Mouse (Mus musculus) liver, embryonic 14.5 days (tissue): ENCODE results near the gene Chrd. TPM values are rescaled to one million over a fixed set of nuclear protein-coding genes. Genes with fewer than 3 reads are reported as not detected.

Experiments used
- ATAC-seq: fragments of 200-750 bp; cut with Nextera tagmentation; 2 replicates; pipeline ENCODE4 v1.8.0; 2017; ENCODE audit warnings: moderate number of reproducible peaks, mild to moderate bottlenecking, moderate library complexity; ENCODE audit not compliant: insufficient read depth
- DNase-seq, 3 experiments: peaks; one replicate each; pipeline ENCODE4 v3.0.0-alpha.2; 2012 to 2013; ENCODE audit warnings: low read depth in 3 of 3, low spot score in 3 of 3
- H3K27ac ChIP-seq: fragments of 300-500 bp; sonication (generic); 2 replicates; pipeline ENCODE4 v1.5.1; 2014; ENCODE audit warnings: moderate library complexity, mild to moderate bottlenecking, control low read depth, inconsistent platforms
- H3K27me3 ChIP-seq: fragments of 300-500 bp; sonication (generic); 2 replicates; pipeline ENCODE4 v1.6.1; 2014; ENCODE audit warnings: mild to moderate bottlenecking, low read length, moderate library complexity; ENCODE audit not compliant: control insufficient read depth, insufficient read depth
- H3K36me3 ChIP-seq: fragments of 300-500 bp; sonication (generic); replicated peaks from 2 replicates; pipeline ENCODE4 v1.6.1; 2014; ENCODE audit warnings: low read depth; ENCODE audit not compliant: control insufficient read depth, insufficient read depth
- H3K4me1 ChIP-seq, 2 experiments: fragments of 200-500 bp in 1 of 2; fragments of 300-500 bp in 1 of 2; sonication (generic) in 1 of 2; replicated peaks; 2 replicates each; pipeline ENCODE4 v1.6.1; 2012 to 2014; ENCODE audit warnings: antibody characterized with exemption in 1 of 2, inconsistent platforms in 1 of 2, low read length in 1 of 2; ENCODE audit not compliant: control insufficient read depth in 2 of 2, insufficient read depth in 2 of 2
- H3K4me2 ChIP-seq: fragments of 300-500 bp; sonication (generic); 2 replicates; pipeline ENCODE4 v1.6.1; 2014; ENCODE audit warnings: low read depth, mild to moderate bottlenecking, control low read depth, moderate library complexity
- H3K4me3 ChIP-seq, 2 experiments: fragments of 200-500 bp in 1 of 2; fragments of 300-500 bp in 1 of 2; sonication (generic) in 1 of 2; 2 replicates each; pipeline ENCODE4 v1.5.1; 2012 to 2014; ENCODE audit warnings: low read depth in 2 of 2, low read length in 2 of 2, mild to moderate bottlenecking in 2 of 2, control low read depth in 1 of 2, inconsistent platforms in 1 of 2, moderate library complexity in 1 of 2; ENCODE audit not compliant: insufficient read depth in 1 of 2
- H3K9ac ChIP-seq: fragments of 300-500 bp; sonication (generic); replicated peaks from 2 replicates; pipeline ENCODE4 v1.6.1; 2014; ENCODE audit warnings: mild to moderate bottlenecking, control low read depth, moderate library complexity
- H3K9me3 ChIP-seq: fragments of 300-500 bp; sonication (generic); 2 replicates; pipeline ENCODE4 v1.6.1; 2016; ENCODE audit warnings: low read length, mixed read lengths; ENCODE audit not compliant: control insufficient read depth
- CTCF ChIP-seq: IDR thresholded peaks from 2 replicates; pipeline ENCODE4 v1.5.1; 2016; ENCODE audit warnings: antibody characterized with exemption, low read depth, control low read depth
- EP300 ChIP-seq: IDR thresholded peaks from 2 replicates; pipeline ENCODE4 v1.6.1; 2016; ENCODE audit warnings: antibody characterized with exemption, low read depth
- WGBS: fragments of 180-500 bp; shearing (Covaris S2); extraction: QIAGEN DNeasy Blood & Tissue Kit; methylation state at CpG from one replicate; pipeline ENCODE4 v1.1.7; 2014; ENCODE audit not compliant: insufficient replicate concordance; 5-methylcytosine and 5-hydroxymethylcytosine counted together
- polyA plus RNA-seq, 2 experiments: library from polyadenylated mRNA; depleted of rRNA in 1 of 2; stranded (reverse) in 1 of 2; unstranded in 1 of 2; fragments of >200 nt; fragmentation: Nextera tagmentation in 1 of 2; extraction: Ambion mirVana in 1 of 2; gene quantifications; 2 replicates each; pipeline versions ENCODE4 v1.2.1 to v1.2.3; 2012 to 2014

The Chrd gene
- polyA plus RNA-seq, 2 experiments = 0.24 to 0.71 TPM

GRCm38 (mm10) chr16:20724338-20724748, 8.6 kb upstream of the Chrd start:
- DNase-seq = no peak
- peaks cover 0 to 4% of the 10 kb centered on the region in 2 experiments; a peak in 1 of 4 replicates for H3K4me1 ChIP-seq
- H3K27ac ChIP-seq = no peak overlapping the region
- peak; percentile 87 for TF ChIP-seq CTCF
- no peak for TF ChIP-seq EP300
- H3K9ac ChIP-seq = no peak overlapping the region
- H3K36me3 ChIP-seq = no peaks in the 10 kb centered on the region; the same call in none of the 2 replicates
- H3K9me3 ChIP-seq = no peaks in the 10 kb centered on the region
- no peak overlapping the region for H3K4me3 ChIP-seq
- ATAC-seq = peak; percentile 53
- WGBS = 25% methylated on average over 5 of the region's 5 CpGs
- no peak overlapping the region for H3K4me2 ChIP-seq
- no peaks in the 10 kb centered on the region; the same call in 1 of the 2 replicates for H3K27me3 ChIP-seq

- no peak for ATAC-seq
- TF ChIP-seq EP300 = no peak
- TF ChIP-seq CTCF = no peak
- DNase-seq = no peak
- H3K4me2 ChIP-seq = no peak overlapping the region
- WGBS = 75% methylated on average over 7 of the region's 7 CpGs
- H3K9me3 ChIP-seq = no peaks in the 10 kb centered on the region
- H3K4me3 ChIP-seq = no peak overlapping the region
- peaks cover 0 to 5% of the 10 kb centered on the region in 2 experiments; a peak in 1 of 4 replicates for H3K4me1 ChIP-seq
- H3K27me3 ChIP-seq = no peaks in the 10 kb centered on the region; the same call in 1 of the 2 replicates
- no peaks in the 10 kb centered on the region; the same call in none of the 2 replicates for H3K36me3 ChIP-seq
- H3K9ac ChIP-seq = no peak overlapping the region
- no peak overlapping the region for H3K27ac ChIP-seq
These were observed 7.6 kb upstream of the Chrd start for GRCm38 (mm10) chr16:20725321-20725720.

GRCm38 (mm10) chr16:20725750-20726149, 7.2 kb upstream of the Chrd start:
- peaks cover 0 to 5% of the 10 kb centered on the region in 2 experiments; a peak in 1 of 4 replicates for H3K4me1 ChIP-seq
- no peaks in the 10 kb centered on the region; the same call in 1 of the 2 replicates for H3K36me3 ChIP-seq
- DNase-seq (no peak), ATAC-seq (no peak)
- 56% methylated on average over 4 of the region's 4 CpGs for WGBS
- no peak overlapping the region for H3K27ac ChIP-seq
- H3K9ac ChIP-seq = no peak overlapping the region
- H3K4me3 ChIP-seq = no peak overlapping the region
- no peak for TF ChIP-seq CTCF
- no peak for TF ChIP-seq EP300
- H3K9me3 ChIP-seq = no peaks in the 10 kb centered on the region
- H3K27me3 ChIP-seq = no peaks in the 10 kb centered on the region; the same call in 1 of the 2 replicates
- no peak overlapping the region for H3K4me2 ChIP-seq

- peaks cover 0 to 5% of the 10 kb centered on the region in 2 experiments; a peak in 1 of 4 replicates for H3K4me1 ChIP-seq
- no peaks in the 10 kb centered on the region; the same call in 1 of the 2 replicates for H3K36me3 ChIP-seq
- H3K9ac ChIP-seq = no peak overlapping the region
- 36% methylated on average over 1 of the region's 1 CpGs for WGBS
- H3K27ac ChIP-seq = no peak overlapping the region
- no peak for TF ChIP-seq EP300
- TF ChIP-seq CTCF = no peak
- H3K4me3 ChIP-seq = no peak overlapping the region
- peaks cover 1% of the 10 kb centered on the region for H3K27me3 ChIP-seq
- DNase-seq = no peak
- no peaks in the 10 kb centered on the region for H3K9me3 ChIP-seq
- no peak overlapping the region for H3K4me2 ChIP-seq
- no peak for ATAC-seq
These were observed 6.5 kb upstream of the Chrd start for GRCm38 (mm10) chr16:20726384-20726783.

GRCm38 (mm10) chr16:20730293-20730711, 2.6 kb upstream of the Chrd start:
- H3K9me3 ChIP-seq = no peaks in the 10 kb centered on the region
- no peak overlapping the region for H3K27ac ChIP-seq
- H3K36me3 ChIP-seq = no peaks in the 10 kb centered on the region
- 0 out of 4 replicates have a peak, but pooled peaks cover 0 to 2% of the 10 kb centered on the region in 2 experiments for H3K4me1 ChIP-seq
- 32% methylated on average over 5 of the region's 5 CpGs for whole genome bisulfite sequencing
- TF ChIP-seq EP300 = 0 out of 2 replicates have a peak, but pooled peaks have one; percentile 6
- TF ChIP-seq CTCF = no peak
- H3K27me3 ChIP-seq = peaks cover 40% of the 10 kb centered on the region
- DNase-seq (no peak), ATAC-seq (peak; percentile 70)
- H3K9ac ChIP-seq = no peak overlapping the region
- peak overlapping the region; percentile 28 to 56 for H3K4me3 ChIP-seq
- H3K4me2 ChIP-seq = no peak overlapping the region
